Mouse (Mus musculus) cerebral cortex, adult 2 months (tissue): ENCODE results near the gene AU018091.

Experiments used
- WGBS: fragments of 180-500 bp; shearing (Covaris S2); methylation state at CpG from one replicate; pipeline ENCODE4 v1.1.7; 2018; 5-methylcytosine and 5-hydroxymethylcytosine counted together

Gene AU018091

GRCm38 (mm10) chr7:3168925-3169324 is at the start of gene AU018091:
Gene AU018091, minus strand, starts transcription at chr7:3169203.
- WGBS, result 77% methylated on average over 3 of the region's 3 CpGs

- 58% methylated on average over 10 of the region's 10 CpGs for WGBS
Observed at GRCm38 (mm10) chr7:3217546-3218056, 48.6 kb upstream of the AU018091 start.

- 89% methylated on average over 2 of the region's 3 CpGs for WGBS
Observed at GRCm38 (mm10) chr7:3216331-3216730, 47.3 kb upstream of the AU018091 start.

GRCm38 (mm10) chr7:3213557-3213956 is 44.6 kb upstream of the AU018091 start:
- WGBS, result 58% methylated on average over 3 of the region's 3 CpGs

DNA sequence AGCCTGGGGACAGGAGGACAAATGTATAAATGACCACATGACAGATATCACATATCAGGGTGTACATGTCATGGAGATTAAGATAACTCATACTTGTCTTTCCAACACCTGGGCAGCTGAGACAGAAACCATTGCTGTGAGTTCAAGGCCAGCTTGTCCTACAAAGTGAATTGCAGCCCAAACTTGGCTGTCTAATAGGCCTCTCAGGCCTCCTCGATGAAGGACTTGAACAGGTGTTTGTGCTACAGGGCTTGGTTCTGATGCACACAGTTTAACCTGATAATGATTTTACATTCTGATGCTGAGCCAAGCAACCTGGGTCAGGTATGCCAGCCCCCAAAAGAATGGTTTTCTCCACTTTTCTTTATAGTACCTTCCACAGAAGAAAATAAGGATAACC is 44.2 kb upstream of the AU018091 start:
- 66% methylated on average over 1 of the region's 1 CpGs for WGBS

DNA sequence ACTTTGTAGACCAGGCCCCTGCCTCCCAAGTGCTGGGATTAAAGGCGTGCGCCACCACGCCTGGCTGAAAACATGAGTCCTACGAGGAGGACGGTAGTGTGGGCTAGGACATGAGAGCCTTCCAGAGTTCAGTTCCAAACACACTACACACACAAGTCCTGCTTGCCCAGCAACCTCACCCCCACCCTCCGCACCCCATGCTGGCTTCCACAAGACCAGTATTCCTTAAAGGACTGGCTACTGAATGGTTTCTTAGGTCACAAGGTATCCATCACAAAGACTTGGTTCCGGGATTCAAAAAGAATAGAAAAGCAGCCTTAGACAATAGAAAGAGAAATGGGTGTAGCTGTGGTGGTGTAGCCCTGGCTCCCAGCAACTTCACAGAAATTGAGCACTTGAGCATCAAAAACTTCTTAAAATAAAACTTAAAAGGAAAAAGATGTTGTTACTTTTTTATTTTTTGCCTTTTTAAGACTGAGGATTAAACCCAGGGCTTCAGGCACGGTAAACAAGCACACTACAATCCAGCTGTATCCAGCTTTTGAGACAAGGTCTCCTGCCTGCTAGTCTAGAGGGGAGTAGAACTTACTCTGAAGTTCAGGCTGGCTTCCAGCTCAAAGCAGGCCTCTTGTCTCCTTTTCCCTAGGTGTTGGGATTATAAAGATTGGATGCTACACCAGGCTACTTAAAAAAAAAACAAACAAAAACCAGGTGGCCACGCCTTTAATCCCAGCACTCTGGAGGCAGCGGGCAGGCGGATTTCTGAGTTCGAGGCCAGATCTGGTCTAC is 43.2 kb upstream of the AU018091 start:
- WGBS, result 75% methylated on average over 12 of the region's 12 CpGs

- 88% methylated on average over 8 of the region's 8 CpGs for WGBS
Observed at GRCm38 (mm10) chr7:3211518-3211917, 42.5 kb upstream of the AU018091 start.

DNA sequence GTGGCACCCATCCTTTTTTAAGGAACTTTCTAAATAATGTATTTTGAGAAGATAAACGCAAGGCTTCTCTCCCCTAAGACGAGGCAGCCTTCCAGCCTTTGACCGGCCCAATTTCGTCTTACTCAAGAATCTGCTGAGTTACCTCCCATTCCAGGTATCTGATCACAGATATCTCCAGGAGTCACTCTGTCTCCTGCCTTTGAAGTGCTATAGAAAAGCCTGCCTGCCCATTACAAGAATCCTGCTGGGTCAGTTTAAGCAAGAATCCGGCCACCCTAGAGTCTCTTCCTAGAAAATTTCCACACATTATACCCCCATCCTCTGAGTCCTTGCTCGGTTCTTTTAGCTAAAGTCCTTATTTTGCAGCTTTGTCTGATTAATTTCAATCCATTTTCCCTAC is 41.6 kb upstream of the AU018091 start:
- WGBS, result 69% methylated on average over 6 of the region's 6 CpGs

DNA sequence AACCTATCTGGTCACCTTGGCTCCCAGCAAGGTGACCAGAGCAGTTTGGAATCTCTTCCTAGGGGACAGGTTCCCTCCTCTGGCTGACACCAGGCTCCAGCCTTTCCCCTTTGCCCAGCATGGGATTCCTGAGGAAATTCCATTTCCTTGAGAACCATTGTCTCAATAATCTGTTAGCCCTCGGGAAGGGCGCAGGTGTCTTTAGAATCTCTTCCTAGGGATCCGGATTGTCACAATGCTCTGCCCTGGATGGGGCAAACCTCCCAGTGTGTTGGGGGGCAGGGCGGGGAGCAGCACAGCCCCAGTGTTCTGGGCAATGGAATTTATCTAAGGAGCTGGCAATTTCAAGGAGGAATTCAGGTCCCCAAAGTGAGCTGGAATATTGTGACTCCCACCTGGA is 37.5 kb upstream of the AU018091 start:
- WGBS, result 31% methylated on average over 4 of the region's 4 CpGs

GRCm38 (mm10) chr7:3204628-3205027 is 35.6 kb upstream of the AU018091 start:
- WGBS, result 85% methylated on average over 4 of the region's 4 CpGs

- WGBS, result 30% methylated on average over 3 of the region's 3 CpGs
Observed at GRCm38 (mm10) chr7:3203890-3204289, 34.9 kb upstream of the AU018091 start.

- 42% methylated on average over 12 of the region's 12 CpGs for WGBS
Observed at GRCm38 (mm10) chr7:3201134-3201705, 32.2 kb upstream of the AU018091 start.

- 52% methylated on average over 11 of the region's 11 CpGs for WGBS
Observed at GRCm38 (mm10) chr7:3198884-3199283, 29.9 kb upstream of the AU018091 start.

GRCm38 (mm10) chr7:3195850-3196249 is 26.8 kb upstream of the AU018091 start:
- WGBS, result 76% methylated on average over 5 of the region's 5 CpGs

GRCm38 (mm10) chr7:3194531-3194930 is 25.5 kb upstream of the AU018091 start:
- WGBS, result 92% methylated on average over 4 of the region's 4 CpGs

DNA sequence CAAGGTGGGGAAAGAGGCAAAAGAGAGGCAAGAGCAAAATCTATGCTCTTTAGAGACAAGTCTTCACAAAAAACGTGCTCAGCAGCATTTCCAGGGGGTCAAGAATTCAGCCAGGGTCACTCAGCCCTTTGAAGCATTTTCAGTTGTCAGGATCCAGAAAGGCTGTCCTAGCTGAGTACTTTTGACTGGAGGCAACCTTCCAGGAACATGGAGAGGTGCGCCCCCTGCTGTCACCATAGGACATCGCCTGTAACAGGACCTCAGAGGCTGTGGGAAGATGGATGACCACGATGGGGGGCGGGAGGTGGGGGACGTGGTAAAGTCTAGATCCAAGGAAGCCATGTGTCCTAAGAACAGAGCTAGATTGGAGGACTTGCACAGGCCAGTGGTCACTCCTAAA is 24.9 kb upstream of the AU018091 start:
- 16% methylated on average over 6 of the region's 6 CpGs for WGBS

DNA sequence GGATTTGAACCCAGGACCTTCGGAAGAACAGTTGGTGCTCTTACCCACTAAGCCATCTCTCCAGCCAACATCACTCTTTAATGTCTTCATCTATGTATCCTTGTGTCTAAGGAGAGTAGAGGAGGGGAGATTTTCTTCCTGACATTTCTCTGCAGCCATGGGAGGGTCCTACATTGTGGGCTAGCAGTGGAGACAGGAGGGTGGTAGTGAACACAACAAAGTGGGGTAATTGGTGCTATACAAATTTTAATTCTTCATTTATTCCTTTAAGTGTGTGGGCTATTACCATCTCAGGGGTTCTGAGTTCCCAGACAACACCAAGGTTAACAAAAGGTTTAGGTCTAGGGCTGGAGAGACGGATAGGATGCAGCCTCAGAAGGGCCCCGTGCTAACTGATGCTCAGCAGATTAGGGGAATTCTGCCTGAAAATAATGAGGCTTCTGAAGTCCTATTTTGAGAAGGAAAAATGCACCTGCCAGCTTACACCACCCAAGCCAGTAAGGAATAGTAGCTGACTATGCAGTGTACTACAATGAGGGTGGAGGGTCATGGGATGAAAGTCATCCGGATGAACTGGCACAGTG is 24.1 kb upstream of the AU018091 start:
- WGBS, result 74% methylated on average over 4 of the region's 4 CpGs

- 89% methylated on average over 12 of the region's 12 CpGs for WGBS
Observed at GRCm38 (mm10) chr7:3191971-3192498, 23.0 kb upstream of the AU018091 start.

DNA sequence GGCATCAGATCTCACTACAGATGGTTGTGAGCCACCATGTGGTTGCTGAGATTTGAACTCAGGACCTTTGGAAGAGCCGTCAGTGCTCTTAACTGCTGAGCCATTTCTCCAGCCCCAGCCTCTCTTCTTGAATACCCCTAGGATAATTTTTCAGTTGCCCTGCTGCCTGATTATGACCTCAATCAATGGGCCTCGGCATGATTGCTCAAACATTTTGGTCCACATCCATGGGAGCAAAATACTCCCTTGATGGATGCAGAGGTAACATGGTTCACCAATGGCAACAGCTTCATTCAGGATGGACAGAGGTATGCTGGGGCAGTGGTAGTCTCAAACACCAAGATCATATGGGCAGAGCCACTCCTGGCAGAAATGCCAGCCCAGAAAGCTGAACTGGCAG is 17.7 kb upstream of the AU018091 start:
- WGBS, result 90% methylated on average over 2 of the region's 2 CpGs

DNA sequence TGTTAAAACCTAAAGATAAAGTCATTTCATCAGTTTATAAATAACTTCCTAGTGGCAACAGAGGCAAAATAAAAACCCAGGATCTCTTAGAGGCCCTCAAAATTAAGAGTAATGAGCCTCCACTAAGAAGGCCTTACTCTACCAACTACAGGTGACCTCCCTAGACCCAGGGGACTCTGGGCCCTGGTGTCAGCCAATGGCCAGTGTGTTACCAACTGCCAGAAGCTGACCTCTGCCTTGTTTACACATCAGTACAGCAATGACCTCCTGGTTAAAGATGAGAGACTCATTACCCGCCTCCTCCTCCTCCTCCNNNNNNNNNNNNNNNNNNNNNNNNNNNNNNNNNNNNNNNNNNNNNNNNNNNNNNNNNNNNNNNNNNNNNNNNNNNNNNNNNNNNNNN is 17.1 kb upstream of the AU018091 start:
- WGBS, result 100% methylated on average over 1 of the region's 1 CpGs

DNA sequence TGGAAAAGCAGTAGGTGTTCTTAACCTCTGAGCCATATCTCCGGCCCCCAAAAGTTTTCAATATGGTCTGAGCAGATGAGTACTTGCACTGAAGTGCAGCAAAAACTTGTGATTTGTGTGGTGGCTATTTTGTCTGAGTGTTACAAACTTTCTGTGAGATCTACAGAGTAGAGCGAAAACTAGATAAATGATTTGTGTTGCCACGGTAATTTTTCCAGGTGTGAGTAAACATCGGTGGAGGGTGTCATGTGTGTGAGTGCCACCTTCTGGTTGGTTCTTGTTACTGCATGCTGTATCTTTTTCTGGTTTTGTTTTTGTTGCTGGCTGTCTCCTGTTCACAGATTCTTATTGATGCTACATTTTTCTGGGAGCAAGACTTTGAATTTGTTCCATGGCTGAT is 15.4 kb upstream of the AU018091 start:
- WGBS, result 45% methylated on average over 4 of the region's 4 CpGs

DNA sequence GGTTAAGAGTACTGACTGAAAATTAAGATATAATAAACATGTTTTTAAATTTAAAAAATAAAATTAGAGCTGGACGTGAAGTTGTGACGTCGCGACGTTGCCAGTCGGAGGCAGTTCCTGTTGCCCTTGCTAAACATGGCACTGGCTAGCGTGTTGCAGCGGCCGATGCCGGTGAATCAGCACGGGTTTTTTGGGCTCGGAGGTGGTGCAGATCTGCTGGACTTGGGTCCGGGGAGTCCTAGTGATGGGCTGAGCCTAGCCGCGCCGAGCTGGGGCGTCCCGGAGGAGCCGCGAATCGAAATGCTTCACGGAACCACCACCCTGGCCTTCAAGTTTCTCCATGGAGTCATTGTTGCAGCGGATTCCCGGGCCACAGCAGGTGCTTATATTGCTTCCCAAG is 12.0 kb upstream of the AU018091 start:
- WGBS, result 90% methylated on average over 24 of the region's 24 CpGs

DNA sequence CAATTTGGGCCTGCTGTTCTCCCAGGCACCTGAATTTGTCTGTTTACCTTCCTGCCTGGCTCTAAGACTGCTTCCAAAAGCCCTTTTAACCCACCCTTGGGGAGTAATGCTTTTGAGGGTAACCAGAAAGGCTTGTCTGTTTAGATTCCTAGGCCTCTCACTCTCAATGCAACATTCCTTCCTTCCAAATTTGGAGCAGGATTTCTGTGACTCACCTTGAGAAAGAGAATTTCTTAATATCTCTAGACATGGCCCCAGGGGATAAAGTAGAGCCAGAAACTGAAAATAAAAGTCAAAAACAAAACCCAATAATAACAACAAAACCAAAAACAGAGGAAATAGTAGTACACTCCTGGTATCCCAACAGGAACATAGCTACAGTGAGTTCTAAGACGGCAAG is 707 bp downstream of the AU018091 start:
- WGBS, result 100% methylated on average over 1 of the region's 1 CpGs
